Mouse (Mus musculus): ENCODE measurements at regions not wholly inside any gene's neighbourhood (a gene's known extent, or its start where the extent isn't known, plus 50 kb on each side); places are given as distances from the start of the nearest gene placed in this dataset.

DNA sequence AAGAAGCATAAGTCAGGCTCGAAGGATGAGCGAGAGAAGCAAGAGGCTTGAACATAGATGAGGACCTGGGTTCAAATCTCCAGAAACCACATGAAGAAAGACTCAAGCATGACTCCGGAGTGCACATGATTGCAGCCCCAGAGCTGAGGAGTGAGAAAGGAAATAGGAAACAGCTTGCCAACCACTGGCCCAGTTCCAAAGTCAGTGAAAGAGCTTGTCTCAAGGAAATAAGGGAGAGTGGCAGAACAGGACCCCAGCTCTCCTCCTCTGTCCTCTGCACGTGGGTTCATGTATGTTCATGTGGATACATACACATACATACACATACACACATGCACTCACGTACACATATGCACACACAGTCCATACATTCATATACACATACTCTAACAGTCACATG is 156.9 kb upstream of the Spred2 start:
- peak; percentile 52 to 70 for DNase-seq

DNA sequence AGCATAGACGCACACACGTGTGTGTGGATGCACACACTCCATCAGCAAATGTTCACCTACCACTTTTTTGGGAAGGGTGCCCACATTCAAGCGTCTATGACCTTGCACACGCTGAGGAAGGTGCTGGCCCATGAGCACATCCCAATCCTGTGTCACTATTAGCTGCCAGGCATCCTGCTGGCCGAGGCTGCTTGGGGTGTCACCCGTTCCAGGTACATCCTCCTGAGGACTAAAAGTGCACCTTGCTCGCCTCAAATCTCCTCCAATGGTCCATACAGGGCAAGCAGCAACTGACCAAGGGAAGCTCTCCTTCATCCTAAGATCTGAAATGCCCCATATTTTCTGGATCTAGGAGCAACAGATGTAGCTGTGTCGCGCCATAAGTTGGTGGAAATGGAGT is 156.3 kb upstream of the Spred2 start:
- DNase-seq, result no peak

DNA sequence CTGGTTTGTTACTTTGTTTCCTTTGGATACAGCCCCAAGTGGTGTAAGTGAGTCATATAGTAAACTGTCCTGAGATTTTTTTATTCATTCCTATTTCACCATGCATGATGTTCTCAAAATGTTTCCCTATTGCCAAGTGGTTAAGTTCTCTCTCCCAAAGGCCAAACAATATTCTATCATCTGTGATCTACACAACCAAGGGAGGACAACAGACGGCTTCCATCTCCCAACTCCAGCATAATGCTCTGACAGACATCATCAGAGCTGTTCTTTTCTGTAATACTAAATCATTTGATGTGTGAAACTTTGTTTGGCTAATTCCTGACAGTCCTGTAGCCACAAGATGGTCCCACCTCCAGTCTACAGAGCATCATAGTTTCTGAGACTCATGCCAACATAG is 155.2 kb upstream of the Spred2 start:
- no peak for DNase-seq

DNA sequence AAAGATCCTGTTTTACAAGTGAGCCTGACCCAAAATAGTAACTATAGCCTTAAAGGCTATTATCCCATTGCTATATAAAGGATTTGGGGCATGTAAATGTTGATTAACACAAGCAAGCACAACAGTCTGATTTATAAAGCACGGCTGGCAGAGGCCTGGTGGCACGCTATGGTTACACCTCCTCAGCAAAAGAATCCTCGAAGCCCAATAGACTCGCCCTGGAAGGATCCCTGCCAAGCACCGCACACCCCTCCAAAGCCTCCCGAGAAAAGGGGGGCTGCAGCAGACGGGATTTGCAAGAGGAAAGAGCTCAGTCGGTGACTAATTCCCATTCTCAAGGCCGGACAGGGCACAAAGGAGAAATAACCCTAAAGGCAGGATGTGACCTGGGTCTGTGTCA is 150.2 kb upstream of the Spred2 start:
- no peak for DNase-seq

DNA sequence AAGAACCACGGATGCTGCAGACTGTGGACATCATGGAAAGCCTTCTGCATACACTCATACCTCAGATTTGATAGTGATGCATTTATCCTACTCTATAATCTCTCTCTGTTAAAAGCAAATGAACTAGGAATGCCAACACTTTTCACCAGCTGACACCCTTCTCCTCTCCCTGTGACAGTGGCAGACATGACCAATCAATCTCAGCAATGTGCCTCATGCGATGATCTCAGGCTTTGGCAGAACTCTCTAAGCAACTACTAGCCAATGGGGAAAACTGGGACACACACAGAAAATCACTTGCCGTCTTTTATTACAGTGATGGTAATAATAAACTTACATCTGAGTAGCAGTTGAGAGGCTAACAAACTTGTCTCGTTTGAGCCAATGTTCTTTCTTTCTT is 148.4 kb upstream of the Spred2 start:
- DNase-seq, result no peak

DNA sequence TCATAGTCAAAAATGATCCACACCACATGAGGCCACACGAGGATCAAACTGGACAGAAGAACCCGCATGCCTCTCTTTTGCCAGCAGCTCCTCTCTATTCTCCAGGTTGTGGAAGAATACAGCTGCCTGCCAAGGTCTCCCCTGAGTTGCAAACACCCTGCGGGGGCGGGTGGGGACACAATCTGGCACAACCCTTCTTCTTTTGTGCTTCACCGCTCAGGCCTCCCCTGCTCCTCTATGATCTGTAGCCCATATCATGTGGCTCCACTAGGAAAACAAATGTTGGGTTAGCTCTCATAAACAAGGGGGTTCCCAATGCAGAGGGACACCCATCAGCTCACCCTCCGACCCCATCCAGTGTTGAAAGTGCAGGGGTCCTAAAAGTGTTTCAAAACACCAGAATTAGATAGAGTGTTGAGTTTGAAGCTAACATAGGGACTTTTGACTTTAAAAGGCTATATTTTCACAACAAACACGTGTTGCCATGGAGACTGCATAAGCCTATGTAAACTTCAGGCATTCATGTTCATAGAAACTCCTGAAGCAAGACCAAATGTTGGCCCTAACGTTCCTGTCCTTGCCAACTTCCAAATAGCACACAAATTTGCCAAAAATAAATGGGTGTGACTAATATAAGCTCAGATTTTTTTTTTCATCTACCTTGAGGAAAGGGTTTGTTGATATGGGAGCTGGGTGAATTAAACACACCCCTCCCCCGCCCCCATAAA is 147.5 kb upstream of the Spred2 start:
- peak; percentile 18 to 50 for DNase-seq

DNA sequence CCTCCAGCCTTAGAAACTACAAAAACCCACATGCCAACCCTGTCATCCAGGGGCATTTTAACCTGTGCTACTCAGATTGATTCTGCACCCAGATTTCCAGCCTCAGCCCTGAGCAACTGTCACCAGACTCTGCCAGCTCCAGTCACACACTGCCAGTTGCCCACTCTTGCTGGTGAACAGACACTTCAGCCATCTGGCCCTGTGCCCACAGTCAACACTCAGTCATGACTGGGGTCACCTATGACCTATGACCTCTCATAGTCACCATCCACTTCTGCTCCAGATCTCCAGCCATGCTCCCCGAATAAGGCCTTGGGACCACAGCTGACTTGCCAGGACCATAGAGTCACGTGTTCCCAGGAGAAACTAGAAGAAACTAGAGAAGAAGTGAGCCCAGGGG is 146.0 kb upstream of the Spred2 start:
- peak in 1 of 2 experiments; percentile 49 for DNase-seq

DNA sequence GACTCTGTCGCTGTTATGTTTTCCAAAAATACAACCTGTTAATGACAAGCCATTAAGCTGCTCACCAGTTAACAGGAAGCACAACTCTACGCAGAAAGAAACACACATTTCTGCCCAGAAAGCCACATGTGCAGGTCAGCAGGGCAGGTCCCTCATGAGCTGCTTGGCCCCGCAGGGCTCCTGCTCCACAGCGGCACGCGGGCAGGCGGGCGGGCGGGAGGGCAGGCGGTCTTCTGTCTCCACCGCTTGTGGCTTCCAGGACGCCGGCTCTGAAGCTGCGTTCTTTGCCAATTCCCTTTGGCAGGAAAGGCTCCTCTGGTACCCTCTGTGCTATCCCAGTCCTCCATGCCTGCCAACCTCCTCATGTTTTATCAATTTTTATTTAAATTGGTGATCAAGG is 139.1 kb upstream of the Spred2 start:
- DNase-seq, result peak; percentile 27 to 57

DNA sequence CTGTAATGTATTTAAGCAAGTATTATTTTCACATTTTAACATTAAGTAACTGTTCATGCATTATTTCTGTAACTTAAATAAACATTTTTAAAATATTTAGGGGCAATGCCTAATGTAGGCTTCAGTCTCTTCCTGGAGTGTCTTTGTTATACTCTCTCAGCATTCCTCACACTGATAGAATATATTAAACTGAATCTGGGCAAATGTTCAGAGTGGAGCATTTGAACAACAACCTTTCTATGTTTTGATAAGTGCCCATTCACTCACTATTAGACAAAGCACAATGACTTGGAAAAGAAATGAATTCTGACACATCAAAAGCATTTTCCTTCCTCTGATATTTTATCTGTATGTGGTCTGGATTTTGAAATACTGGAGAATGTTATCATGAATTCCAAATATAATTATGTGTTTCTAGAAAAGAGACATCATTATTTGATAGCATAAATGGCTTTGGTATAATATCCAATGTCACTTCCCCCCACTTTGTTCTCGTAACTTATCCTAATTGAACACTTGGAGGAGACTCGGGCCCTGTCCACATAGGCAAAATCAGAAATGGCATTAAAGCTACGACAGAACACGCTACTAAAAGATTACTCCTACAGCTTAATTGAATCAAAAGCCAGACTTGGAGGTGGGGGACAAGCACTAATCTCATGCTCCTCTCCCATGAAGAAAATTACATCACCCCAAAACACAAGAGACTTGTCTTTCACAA is 127.1 kb upstream of the Spred2 start:
- no peak for DNase-seq

DNA sequence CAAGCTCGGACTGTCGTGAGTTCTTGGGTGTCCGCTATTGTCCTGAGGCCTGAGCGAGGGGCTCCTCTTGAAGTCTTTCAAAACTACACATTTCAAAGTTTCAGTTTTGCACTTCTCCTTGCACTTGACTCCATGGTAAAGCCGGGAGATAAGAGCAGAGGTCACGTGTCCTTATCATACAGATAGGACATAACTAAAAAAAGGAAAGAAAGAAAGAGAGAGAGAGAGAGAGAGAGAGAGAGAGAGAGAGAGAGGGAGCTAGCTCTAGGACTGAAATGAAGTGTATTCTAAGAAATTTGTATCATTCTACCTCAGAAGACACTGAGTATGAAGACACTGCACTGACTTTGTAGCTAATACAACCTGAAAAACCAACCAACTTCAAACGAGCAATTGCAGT is 114.8 kb upstream of the Spred2 start:
- no peak for DNase-seq

DNA sequence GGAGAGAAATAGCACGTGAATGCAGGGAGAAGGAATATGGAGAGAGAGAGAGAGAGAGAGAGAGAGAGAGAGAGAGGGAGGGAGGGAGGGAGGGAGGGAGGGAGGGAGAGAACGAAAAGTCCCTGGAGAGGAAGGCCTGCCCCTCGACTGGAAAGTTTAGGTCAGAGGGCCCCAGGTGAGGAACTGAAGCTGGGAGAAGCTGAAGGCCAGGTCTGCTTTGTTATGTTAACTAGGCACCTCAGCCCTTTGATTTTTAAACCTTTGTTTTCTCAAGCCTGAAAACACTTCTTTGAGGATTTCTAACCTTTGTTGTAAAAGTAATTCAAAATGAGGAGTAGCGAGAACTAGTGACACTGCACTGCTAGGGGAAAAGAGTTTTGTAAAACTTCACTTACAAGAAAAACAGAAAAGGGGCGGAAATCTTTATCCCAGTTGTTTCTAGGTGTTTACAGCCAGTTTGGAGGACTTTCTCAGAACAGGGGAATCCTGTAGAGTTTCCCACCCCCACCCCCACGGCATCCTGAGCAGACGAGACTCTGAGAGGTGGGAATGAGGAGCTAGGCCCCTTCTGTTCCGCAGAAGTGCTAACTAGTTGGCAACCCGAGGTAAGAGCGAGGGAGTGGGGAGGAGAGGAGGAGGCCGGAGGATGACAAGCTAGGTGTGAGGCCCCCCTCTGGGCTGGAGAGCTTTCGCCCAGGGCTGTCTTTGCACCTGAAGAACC is 112.7 kb upstream of the Spred2 start:
- DNase-seq, result no peak

DNA sequence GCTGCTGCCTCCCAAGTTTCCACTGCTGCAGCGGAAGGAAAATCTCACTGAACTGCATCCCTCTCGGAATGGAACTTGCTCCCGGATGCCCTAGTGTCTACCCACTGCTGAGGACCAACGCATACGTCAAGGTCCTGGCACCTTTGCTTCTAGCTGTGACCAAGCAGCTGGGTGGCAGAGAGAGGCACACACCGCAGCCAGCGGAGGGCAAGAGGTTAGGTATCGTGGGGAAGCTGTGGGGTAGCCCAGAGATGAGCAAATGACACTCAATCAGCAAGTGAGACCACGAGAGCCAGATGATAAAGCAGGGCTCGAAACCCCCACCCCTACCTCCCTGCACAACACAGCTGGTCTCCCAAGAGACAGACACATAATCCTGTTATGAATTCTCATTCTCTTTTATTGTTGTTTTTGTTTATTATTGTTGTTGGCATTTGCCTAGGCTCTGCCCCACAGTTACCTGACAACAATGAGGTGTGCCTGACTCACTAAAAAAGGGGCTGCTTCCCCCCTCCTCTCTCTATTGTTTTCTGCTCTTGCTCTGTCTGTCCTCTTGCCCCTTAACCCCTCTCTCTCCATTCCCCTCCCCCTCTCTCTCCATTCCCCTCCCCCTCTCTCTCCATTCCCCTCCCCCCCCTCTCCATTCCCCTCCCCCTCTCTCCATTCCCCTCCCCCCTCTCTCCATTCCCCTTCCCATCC is 112.0 kb upstream of the Spred2 start:
- no peak for DNase-seq

DNA sequence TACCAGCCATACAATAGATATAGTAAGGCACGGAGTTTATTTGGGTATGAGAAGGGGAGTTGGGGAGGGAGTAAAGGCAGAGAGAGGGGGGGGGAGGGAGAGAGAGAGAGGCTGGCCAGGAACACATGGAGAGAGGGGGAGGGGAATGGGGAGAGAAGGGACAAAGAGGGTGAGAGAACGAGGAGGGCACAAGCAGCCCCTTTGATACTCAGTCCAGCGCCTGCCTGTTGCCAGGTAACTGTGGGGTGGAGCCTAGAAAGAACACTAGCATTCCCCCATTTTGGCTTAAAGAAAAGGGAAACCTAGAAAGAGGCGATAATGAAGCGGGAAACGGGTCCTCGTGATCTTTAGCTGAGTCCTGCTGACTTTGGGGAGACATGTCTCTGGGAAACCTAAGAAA is 110.6 kb upstream of the Spred2 start:
- DNase-seq, result no peak

DNA sequence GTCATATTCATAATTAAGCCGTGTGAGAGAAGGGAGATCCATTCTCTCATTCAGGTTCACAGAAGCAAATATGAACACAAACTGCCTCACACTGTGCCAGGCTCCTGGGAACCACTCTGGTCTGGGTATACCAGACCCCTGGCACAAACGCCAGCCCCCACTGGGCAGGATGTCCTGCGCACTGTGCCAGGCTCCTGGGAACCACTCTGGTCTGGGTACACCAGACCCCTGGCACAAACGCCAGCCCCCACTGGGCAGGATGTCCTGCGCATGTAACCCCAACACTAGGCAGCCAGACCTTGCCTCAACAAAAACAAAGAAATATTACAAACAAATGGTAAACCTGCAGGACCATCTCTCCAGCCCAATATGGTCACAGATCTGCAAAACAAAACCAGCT is 101.2 kb upstream of the Spred2 start:
- DNase-seq, result peak; percentile 29 to 42

DNA sequence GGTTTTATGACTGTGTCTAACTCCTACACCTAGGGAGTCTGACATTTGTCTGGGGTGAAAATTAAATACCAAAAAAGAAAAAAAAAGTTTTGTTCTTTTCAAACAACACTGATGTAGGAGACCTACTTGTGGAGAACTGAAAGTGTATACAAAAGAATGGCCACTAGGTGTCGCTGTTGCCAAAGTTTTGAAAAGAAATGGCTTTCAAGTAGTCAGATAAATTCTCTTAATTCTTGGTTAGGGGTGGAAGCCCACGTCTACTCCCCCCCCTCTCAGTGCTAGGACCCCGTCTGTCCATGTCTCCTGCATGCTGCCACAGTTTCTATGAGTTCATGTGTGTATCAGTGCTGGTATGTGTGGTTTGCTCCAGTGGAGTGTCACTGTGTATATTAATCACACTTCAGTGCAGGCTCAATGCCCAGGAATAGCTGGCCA is 100.7 kb upstream of the Spred2 start:
- peak; percentile 87 to 89 for DNase-seq

DNA sequence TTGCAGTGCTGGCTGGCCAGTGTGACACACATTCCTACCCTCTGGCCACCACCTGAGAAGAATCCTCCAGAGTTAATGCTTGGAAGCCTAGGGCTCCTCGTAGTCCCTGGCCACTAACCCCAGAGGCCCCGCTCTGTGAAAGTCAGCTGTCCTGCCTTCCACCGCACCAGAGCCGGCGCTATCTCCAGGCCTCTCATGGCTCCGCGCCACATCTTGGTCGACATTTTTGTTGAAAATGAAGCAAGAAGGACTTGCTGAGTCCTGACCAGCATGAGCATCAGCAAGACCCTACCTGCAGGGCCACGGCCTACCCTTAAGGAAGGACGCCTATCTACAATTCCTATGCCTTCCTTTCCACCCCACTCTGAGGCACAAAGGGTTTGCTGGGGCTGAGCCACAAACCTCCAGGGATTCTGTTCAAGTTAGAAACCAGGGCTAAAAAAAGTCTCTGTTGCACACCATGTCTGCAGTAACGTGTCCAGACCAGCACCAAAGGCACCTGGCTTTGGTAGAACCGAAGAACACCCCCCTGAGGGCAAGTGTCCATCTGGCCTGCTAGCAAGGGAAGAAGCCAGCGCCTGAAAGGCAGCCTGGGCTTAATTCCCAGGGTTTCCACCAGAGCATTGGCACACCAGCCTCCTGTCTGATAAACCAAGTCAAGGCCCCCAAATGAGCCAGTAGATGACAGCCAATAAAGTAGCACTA is 97.5 kb upstream of the Spred2 start:
- peak; percentile 63 to 77 for DNase-seq

DNA sequence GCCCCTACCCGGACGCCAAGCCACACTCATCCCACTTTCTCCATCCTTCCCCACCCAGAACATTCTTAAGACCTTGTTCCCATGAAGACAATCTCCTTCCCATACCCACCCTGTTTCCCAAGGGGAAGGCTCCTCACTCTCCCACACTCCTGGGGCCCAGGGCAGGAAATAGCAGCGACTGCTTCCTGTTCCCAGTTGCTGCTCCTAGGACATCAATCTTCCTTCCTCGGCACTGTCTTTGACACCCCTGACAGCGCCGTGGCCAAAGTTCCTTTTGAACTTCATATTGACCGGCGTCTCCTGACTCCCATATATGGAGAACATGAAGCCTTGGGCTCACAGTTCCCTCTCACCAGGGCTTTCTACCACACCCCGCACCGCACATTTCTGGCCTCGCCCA is 96.2 kb upstream of the Spred2 start:
- DNase-seq, result no peak

DNA sequence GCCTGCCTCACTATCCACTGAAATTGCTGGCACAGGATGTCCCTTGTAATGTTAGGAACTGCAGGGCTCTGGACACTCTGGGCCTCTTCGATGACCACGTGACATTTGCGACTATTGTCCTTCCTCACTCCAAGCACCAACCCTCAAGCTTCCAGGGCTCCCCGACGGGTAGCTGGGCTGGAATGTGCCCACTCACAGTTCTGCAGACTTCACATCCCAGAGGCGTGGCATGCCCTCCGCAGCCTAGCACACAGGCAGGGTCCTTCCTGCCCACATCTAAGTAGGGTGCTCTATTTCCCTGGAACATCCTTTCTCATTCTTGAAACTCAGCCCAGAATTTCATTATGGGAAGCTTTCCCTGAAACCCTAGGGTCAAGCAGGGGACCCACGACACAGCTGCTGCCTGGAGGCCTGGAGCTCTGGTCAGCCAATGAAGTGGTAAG is 95.2 kb upstream of the Spred2 start:
- no peak for DNase-seq

DNA sequence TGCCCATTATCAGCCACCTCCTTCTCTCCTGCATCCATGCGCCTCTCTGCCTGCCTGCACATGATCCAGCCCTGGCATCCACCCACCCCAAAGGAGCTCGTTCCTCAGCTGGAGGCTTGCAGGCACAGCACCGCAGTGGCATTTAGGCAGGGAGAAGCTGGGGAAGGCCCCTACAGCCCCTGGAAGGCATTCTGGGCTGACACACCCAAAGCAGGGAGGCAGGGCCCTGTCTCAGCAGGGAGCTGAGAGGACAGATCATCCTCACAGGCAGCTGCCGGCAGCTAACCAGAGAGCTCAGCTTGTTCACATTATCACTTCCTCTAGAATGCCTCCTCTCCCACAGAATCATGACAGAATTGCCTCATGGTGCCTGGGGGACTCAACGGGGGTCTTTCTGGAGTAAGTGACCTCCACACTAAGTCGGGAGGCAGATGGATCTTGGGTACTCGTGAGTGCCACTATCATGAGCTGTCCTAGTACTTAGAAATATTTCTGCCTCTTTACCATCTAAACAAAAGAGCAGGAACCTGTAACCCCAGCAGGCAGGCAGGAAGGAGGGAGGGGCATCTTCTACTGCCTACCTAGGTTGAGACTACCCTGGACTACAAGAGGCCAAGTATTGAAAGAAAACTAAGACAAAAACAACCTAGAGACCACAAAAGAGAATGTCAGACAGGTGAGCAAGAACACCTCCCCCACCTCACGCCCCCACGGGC is 94.5 kb upstream of the Spred2 start:
- DNase-seq, result no peak

DNA sequence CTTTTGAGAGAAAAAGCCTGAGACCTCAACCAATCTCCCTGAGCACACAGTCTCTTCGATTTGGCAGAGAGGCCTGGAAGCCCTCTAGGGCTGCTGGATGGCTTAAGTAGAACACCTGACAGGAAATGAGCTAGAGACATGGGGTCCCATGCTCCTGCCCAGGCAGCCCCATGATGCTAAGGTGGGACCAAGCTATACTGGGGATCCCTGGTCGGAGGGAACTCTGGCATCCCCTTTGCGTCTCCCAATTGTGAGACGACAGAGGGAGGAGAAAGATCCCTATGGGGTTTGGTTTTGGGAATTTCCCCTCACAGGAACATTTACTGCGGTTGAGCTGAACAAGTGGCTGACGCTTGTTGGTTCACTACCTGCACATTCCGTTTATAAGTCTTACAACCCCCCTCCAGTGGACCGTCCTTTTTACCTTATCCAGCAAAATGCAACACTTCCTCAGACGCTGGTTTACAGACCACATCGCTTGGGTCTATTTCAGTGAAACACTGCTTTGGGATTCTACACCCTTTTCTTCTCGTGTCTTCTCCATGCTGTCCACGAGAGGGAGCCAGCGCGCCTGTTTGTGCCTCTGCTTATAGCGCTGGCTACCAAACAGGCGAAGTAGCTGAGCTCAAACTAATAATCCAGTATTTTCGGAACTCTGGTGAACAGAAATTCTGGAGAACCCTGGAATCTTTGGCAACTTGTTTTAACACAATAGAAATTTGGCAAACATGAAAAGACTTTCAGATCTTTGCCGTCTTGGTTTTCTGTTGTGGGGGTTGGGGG is 93.7 kb upstream of the Spred2 start:
- peak; percentile 94 to 95 for DNase-seq

DNA sequence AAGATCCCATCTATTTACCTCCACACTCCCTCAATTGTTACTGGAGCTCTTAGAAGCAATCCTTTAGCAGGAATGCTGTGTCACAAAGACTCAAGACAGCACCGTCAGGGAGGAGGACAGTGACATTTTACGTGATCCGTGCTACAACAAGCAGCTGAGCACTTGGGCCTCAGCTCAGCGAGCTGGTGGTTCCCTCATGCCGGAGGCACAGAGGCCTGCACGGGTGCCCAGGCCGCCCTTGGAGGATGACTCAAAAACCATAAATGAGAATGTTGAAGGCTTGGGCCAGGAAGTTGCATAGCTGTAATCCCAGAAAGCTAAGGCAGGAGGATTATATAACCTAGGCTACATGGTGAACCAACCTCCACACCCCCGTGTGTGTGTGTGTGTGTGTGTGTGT is 89.6 kb upstream of the Spred2 start:
- DNase-seq, result no peak
